Mouse (Mus musculus) ES-E14 (cell line): ENCODE measurements at regions not wholly inside any gene's neighbourhood (a gene's known extent, or its start where the extent isn't known, plus 50 kb on each side); places are given as distances from the start of the nearest gene placed in this dataset.

ENCODE experiments used
- DNase-seq: peaks from one replicate; pipeline ENCODE4 v3.0.0-alpha.2; 2013; ENCODE audit warnings: low read depth, low spot score
- H3K27ac ChIP-seq: 2 replicates; pipeline ENCODE4 v1.5.1; 2012; ENCODE audit warnings: low read depth, mild to moderate bottlenecking, low read length, moderate library complexity, mixed read lengths; ENCODE audit not compliant: poor library complexity, insufficient read depth, severe bottlenecking
- H3K36me3 ChIP-seq: 2 replicates; pipeline ENCODE4 v1.6.1; 2012; ENCODE audit warnings: mild to moderate bottlenecking, low read length, moderate library complexity, mixed read lengths; ENCODE audit not compliant: control insufficient read depth, poor library complexity, insufficient read depth, severe bottlenecking
- H3K4me1 ChIP-seq, 2 experiments: fragments of 150-350 bp in 1 of 2; sonication (generic) in 1 of 2; 2 replicates each; pipeline ENCODE4 v1.6.1; 2012; ENCODE audit warnings: low read length in 2 of 2, mild to moderate bottlenecking in 1 of 2, mixed read lengths in 1 of 2; ENCODE audit not compliant: control insufficient read depth in 2 of 2, insufficient read depth in 2 of 2, poor library complexity in 1 of 2
- H3K4me3 ChIP-seq, 2 experiments: fragments of 150-350 bp in 1 of 2; sonication (generic) in 1 of 2; 2 replicates each; pipeline ENCODE4 v1.5.1; 2012; ENCODE audit warnings: low read length in 2 of 2, low read depth in 1 of 2, mild to moderate bottlenecking in 1 of 2, mixed read lengths in 1 of 2; ENCODE audit not compliant: insufficient read depth in 1 of 2, poor library complexity in 1 of 2, severe bottlenecking in 1 of 2
- H3K9ac ChIP-seq: 2 replicates; pipeline ENCODE4 v1.6.1; 2012; ENCODE audit warnings: low read depth, mild to moderate bottlenecking, low read length, mixed read lengths; ENCODE audit not compliant: poor library complexity, insufficient read depth, severe bottlenecking
- H3K9me3 ChIP-seq: fragments of 150-350 bp; sonication (generic); 2 replicates; pipeline ENCODE4 v1.6.1; 2012; ENCODE audit warnings: low read depth, mild to moderate bottlenecking, low read length; ENCODE audit not compliant: control insufficient read depth, insufficient read depth
- CHD2 ChIP-seq: IDR thresholded peaks from 2 replicates; pipeline ENCODE4 v1.6.1; 2014; ENCODE audit warnings: mild to moderate bottlenecking, low read depth, low read length, inconsistent platforms
- HCFC1 ChIP-seq: IDR thresholded peaks from 2 replicates; pipeline ENCODE4 v1.6.1; 2012; ENCODE audit warnings: low read length, inconsistent platforms, borderline replicate concordance; ENCODE audit not compliant: insufficient read depth
- MAFK ChIP-seq: IDR thresholded peaks from 2 replicates; pipeline ENCODE4 v1.6.1; 2014; ENCODE audit warnings: mild to moderate bottlenecking, low read depth, low read length, inconsistent platforms; ENCODE audit not compliant: insufficient read depth
- ZC3H11A ChIP-seq: IDR thresholded peaks from 2 replicates; pipeline ENCODE4 v1.6.1; 2012; ENCODE audit warnings: low read depth, mild to moderate bottlenecking, inconsistent platforms, low read length, borderline replicate concordance
- ZNF384 ChIP-seq: IDR thresholded peaks from 2 replicates; pipeline ENCODE4 v1.6.1; 2012; ENCODE audit warnings: low read depth, low read length, inconsistent platforms
- in situ Hi-C, 2 experiments: fragments of 600-800 bp; cut with MboI; formaldehyde crosslinking; loops; one replicate each; pipeline ENCODE4 v1.15.1; 2025; ENCODE audit warnings: low sequenced_read_pairs in 2 of 2, inconsistent platforms in 1 of 2; ENCODE audit not compliant: unreplicated experiment in 2 of 2

DNA sequence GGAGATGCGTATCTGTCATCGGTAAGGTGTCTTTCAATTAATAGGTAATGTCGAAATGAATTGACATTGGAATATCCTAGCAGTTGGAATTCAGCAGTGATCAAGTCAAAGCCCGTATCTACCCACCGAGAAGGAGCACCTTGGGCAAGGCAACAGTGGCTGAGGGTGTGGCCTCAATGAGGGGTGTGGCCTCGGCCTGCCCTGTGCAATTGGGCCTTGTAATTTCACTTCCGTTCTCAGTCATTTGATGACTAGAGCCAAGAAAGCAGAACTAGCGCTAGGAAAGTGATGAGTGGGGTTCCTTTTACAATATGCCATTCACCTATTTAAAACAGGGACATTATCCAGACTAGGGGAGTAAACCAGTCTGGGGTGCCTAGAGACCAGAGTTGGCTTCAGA lies 77.6 kb downstream of the Elovl4 start:
- no peak overlapping the region for H3K27ac ChIP-seq
- peaks cover 0 to 3% of the 10 kb centered on the region in 2 experiments; a peak in 1 of 4 replicates for H3K4me1 ChIP-seq
- no peak overlapping the region for H3K4me3 ChIP-seq
- no peak for TF ChIP-seq CHD2
- no peak for TF ChIP-seq MAFK
- no peak for TF ChIP-seq ZNF384
- TF ChIP-seq HCFC1, result no peak
- TF ChIP-seq ZC3H11A, result no peak
- no peak for DNase-seq
- in situ Hi-C loops, result no loop called here
- no peaks in the 10 kb centered on the region for H3K36me3 ChIP-seq
- no peak overlapping the region for H3K9ac ChIP-seq
- no peaks in the 10 kb centered on the region for H3K9me3 ChIP-seq

DNA sequence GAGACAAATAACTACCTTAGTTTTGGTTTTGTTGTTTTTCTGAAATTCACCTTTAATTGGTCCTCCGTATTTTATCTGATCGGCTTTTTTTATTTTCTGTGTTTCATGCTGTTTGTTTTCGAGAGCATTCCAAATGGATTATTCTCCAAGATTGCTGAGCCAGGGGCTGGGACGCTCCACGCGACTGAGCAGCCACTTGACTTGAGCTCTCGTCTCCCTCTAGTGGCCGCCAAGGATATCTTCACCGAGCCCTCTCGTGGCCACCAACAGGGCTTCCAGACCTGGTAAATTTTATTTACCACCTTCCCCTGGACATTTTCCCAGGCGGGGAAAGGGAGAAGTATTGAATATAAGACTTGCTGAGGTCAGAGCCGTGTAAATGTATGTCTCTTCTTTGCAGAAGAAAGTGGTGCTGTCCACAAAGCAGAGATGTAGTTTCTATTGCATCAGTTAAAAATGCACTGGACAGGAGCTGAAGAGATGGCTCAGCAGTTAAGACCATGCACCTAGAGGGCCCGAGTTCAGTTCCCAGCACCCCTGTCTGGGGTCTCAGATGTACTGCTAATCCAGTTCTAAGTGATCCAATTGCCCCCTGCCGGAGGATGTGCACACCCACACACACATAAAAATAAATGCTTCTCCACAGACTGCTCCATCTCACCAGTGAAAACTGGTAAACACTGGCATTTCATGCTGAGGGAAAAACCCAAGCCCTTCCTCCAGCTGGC lies 78.5 kb downstream of the Elovl4 start:
- TF ChIP-seq HCFC1, result no peak
- peak; percentile 57; the same call in 1 of the 2 replicates for TF ChIP-seq ZC3H11A
- TF ChIP-seq ZNF384, result no peak
- TF ChIP-seq MAFK, result peak; percentile 51; the same call in 1 of the 2 replicates
- no peak overlapping the region for H3K27ac ChIP-seq
- in situ Hi-C loops, result no loop called here
- DNase-seq, result peak; percentile 69
- no peaks in the 10 kb centered on the region for H3K36me3 ChIP-seq
- peak overlapping the region in 1 of 2 experiments; percentile 14; a peak in 2 of 4 replicates for H3K4me3 ChIP-seq
- H3K4me1 ChIP-seq, result peaks cover 0 to 3% of the 10 kb centered on the region in 2 experiments; a peak in 1 of 4 replicates
- H3K9me3 ChIP-seq, result no peaks in the 10 kb centered on the region
- no peak overlapping the region for H3K9ac ChIP-seq

DNA sequence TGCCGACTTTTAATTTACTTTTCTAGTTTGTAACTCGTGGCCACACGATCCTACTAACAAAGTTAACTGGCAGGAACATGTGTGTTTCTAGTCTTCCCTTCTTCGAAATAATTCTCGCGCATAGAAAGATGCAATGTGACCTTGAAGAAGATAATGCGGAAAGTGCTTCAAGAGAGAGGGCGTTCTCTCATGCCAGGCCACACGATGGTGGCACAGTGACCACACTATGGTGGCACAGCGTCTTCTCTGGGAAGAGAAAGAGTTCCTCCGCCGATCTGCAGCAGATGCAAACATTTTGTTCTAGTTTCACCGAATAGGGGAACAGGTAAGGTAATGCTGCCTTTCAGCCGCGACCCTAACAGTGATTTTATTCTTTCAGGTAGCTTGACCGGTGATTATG lies 79.1 kb downstream of the Elovl4 start:
- TF ChIP-seq MAFK (no peak), HCFC1 (no peak), ZNF384 (no peak), ZC3H11A (no peak), CHD2 (no peak)
- peak overlapping the region; percentile 14 to 29 for H3K4me3 ChIP-seq
- peaks cover 0 to 3% of the 10 kb centered on the region in 2 experiments; a peak in 1 of 4 replicates for H3K4me1 ChIP-seq
- no peak for DNase-seq
- H3K27ac ChIP-seq, result no peak overlapping the region
- no peaks in the 10 kb centered on the region for H3K36me3 ChIP-seq
- no peak overlapping the region for H3K9ac ChIP-seq
- no peaks in the 10 kb centered on the region for H3K9me3 ChIP-seq
- in situ Hi-C loops, result no loop called here

DNA sequence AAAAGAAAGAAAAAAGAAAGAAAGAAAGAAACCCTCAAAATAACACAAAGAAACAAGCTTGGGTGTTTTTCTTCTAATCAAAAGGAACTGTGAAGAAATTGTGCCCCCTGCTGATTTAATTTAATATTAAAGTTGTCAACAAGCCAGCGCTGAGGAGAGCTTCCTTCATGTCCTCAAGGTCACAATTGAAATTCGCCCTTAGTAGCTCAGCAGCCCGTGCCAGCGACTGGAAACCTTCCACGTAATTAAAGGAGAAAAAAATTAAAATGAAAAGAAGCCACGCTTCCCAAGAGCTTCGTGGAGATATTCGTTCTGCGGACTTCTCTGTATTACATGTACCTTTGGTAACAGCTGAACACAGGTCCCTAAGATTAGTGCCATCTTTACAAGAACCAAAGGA lies 80.0 kb downstream of the Elovl4 start:
- in situ Hi-C loops, result no loop called here
- Histone ChIP-seq H3K36me3 (no peaks in the 10 kb centered on the region), H3K9ac (no peak overlapping the region), H3K9me3 (no peaks in the 10 kb centered on the region), H3K4me1 (peaks cover 0 to 3% of the 10 kb centered on the region in 2 experiments; a peak in 1 of 4 replicates), H3K27ac (no peak overlapping the region), H3K4me3 (no peak overlapping the region)
- TF ChIP-seq CHD2 (no peak), HCFC1 (no peak), ZC3H11A (no peak), ZNF384 (no peak), MAFK (no peak)
- no peak for DNase-seq
